Mouse (Mus musculus) heart, postnatal 14 days (tissue): ENCODE measurements at regions not wholly inside any gene's neighbourhood (a gene's known extent, or its start where the extent isn't known, plus 50 kb on each side); places are given as distances from the start of the nearest gene placed in this dataset.

Experiments
- DNase-seq, 2 experiments: peaks; one replicate each; pipeline ENCODE4 v3.0.0; 2021 to 2022
- intact Hi-C: fragments of 180-260 bp; cut with DNase I; formaldehyde crosslinking; loops from one replicate; pipeline ENCODE4 v1.15.1; 2025
- microRNA-seq, 2 experiments: library from miRNA; unstranded; fragments of <30 nt; microRNA quantifications; one replicate each; pipeline ENCODE4 v1.2.0; 2021 to 2022

GRCm38 (mm10) chr19:34421171-34421570 is 53.8 kb downstream of the Ch25h start:
- no peak for DNase-seq
- intact Hi-C loops, result no loop called here

GRCm38 (mm10) chr19:34420293-34420792 is 54.6 kb downstream of the Ch25h start:
- DNase-seq, result no peak
- intact Hi-C loops, result no loop called here

GRCm38 (mm10) chr19:34407176-34407575 is 67.8 kb downstream of the Ch25h start:
- DNase-seq, result no peak
- intact Hi-C loops, result no loop called here

GRCm38 (mm10) chr19:34406710-34407109 is 68.3 kb downstream of the Ch25h start:
- no peak for DNase-seq
- intact Hi-C loops, result no loop called here

- no peak for DNase-seq
- intact Hi-C loops, result no loop called here
Observed at GRCm38 (mm10) chr19:34396276-34396675, 78.7 kb downstream of the Ch25h start.

- no peak for DNase-seq
- intact Hi-C loops, result loop anchor here (5.0 kb wide), 1 partner anchor 53 kb away; no protein-coding TSS in a partner anchor
Observed at GRCm38 (mm10) chr19:34389940-34390339, 85.0 kb downstream of the Ch25h start.

GRCm38 (mm10) chr19:34382551-34382950 is 92.1 kb downstream of the Fas start:
- intact Hi-C loops, result no loop called here

More at GRCm38 (mm10) chr19:34382551-34382950, 92.1 kb downstream of the Fas start:
- peak in 1 of 2 experiments; percentile 12 for DNase-seq

Small RNAs in the stretch of these regions (microRNA-seq; reads per million reads assigned to microRNA genes)
- gene Gm23060, result 0 reads per million in 2 experiments
